Mouse (Mus musculus) heart, embryonic 11.5 days (tissue): ENCODE data around the gene Zc3h4. TPM values are rescaled to one million over a fixed set of nuclear protein-coding genes. Genes with fewer than 3 reads are reported as not detected.

Experiments
- ATAC-seq: fragments of 200-750 bp; cut with Nextera tagmentation; replicated peaks from 2 replicates; pipeline ENCODE4 v1.8.0; 2017; ENCODE audit warnings: moderate library complexity; ENCODE audit not compliant: insufficient number of reproducible peaks, low FRiP score, low TSS enrichment
- H3K27ac ChIP-seq: fragments of 300-500 bp; sonication (generic); 2 replicates; pipeline ENCODE4 v1.5.1; 2014; ENCODE audit warnings: mild to moderate bottlenecking, low read depth, low read length
- H3K27me3 ChIP-seq: fragments of 300-500 bp; sonication (generic); 2 replicates; pipeline ENCODE4 v1.6.1; 2014; ENCODE audit warnings: mild to moderate bottlenecking, low read length, mixed read lengths; ENCODE audit not compliant: control insufficient read depth, insufficient read depth
- H3K36me3 ChIP-seq: fragments of 300-500 bp; sonication (generic); 2 replicates; pipeline ENCODE4 v1.6.1; 2014; ENCODE audit warnings: mild to moderate bottlenecking, low read length, moderate library complexity, mixed read lengths; ENCODE audit not compliant: control insufficient read depth, insufficient read depth
- H3K4me1 ChIP-seq: fragments of 300-500 bp; sonication (generic); 2 replicates; pipeline ENCODE4 v1.6.1; 2014; ENCODE audit warnings: low read length; ENCODE audit not compliant: control insufficient read depth, insufficient read depth
- H3K4me2 ChIP-seq: fragments of 300-500 bp; sonication (generic); 2 replicates; pipeline ENCODE4 v1.6.1; 2014; ENCODE audit warnings: mild to moderate bottlenecking, moderate library complexity
- H3K4me3 ChIP-seq: fragments of 300-500 bp; sonication (generic); 2 replicates; pipeline ENCODE4 v1.5.1; 2014; ENCODE audit warnings: low read depth, low read length
- H3K9ac ChIP-seq: fragments of 300-500 bp; sonication (generic); 2 replicates; pipeline ENCODE4 v1.6.1; 2014; ENCODE audit warnings: mild to moderate bottlenecking, low read depth, low read length, moderate library complexity
- H3K9me3 ChIP-seq: fragments of 300-500 bp; sonication (generic); replicated peaks from 2 replicates; pipeline ENCODE4 v1.6.1; 2016; ENCODE audit warnings: low read length; ENCODE audit not compliant: control insufficient read depth
- WGBS: fragments of 180-500 bp; shearing (Covaris S2); extraction: QIAGEN DNeasy Blood & Tissue Kit; methylation state at CpG from one replicate; pipeline ENCODE4 v1.1.7; 2014; ENCODE audit not compliant: insufficient replicate concordance; 5-methylcytosine and 5-hydroxymethylcytosine counted together
- polyA plus RNA-seq: library from polyadenylated mRNA; unstranded; fragments of >200 nt; fragmentation: Nextera tagmentation; extraction: Ambion mirVana; gene quantifications from 2 replicates; pipeline ENCODE4 v1.2.1, GENCODE M21; 2014

The Zc3h4 gene
- polyA plus RNA-seq, 1 experiment from 2014 or later, result 12.8 TPM

DNA sequence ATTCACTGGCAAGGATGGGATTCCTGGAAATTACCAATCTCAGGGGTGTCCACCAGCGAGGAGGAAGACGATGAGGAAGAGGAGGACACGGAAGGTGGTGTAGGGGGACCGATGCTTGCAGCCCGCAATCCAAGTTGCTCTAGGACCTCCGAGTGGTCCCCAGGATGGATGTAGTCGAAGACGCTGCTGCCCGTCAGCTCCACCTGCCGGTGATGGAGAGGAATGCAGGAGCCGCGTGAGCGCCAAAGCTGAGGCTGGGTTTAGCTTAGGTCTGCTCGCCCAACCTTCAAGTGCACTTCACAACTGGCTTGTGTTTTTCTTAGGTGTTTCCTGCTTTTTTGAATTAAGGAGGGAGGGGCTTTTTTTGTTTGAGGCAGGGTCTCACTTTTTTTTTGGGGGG lies 62.5 kb downstream of the Zc3h4 start:
- no peak for ATAC-seq

DNA sequence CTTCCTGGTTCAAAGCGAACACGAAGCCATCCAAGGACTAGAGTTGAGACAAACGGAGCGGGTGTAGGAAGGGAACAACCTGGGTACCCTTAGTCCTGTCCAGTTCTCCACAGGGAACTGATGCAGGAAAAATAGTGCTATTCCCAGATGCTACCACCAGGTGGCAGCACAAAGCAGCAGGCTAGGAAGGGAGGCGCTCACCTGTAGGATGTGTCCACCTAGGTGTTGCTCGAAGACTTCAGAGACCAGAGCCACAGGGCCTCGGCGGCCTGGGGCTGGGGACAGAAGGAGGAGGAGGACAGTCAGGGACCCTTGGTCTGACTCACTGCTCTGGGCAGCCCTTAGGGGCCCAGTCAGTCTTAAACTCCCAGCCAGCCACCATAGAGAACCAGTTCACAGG lies 64.5 kb downstream of the Zc3h4 start:
- Histone ChIP-seq H3K27me3 (peaks cover 27% of the 10 kb centered on the region), H3K4me3 (no peak overlapping the region), H3K36me3 (no peaks in the 10 kb centered on the region), H3K9ac (no peak overlapping the region), H3K4me1 (no peaks in the 10 kb centered on the region), H3K27ac (no peak overlapping the region), H3K9me3 (no peaks in the 10 kb centered on the region), H3K4me2 (no peak overlapping the region)
- ATAC-seq, result no peak
- 8% methylated on average over 8 of the region's 8 CpGs for WGBS

More for the DNA sequence above, 62.5 kb downstream of the Zc3h4 start:
- 3% methylated on average over 14 of the region's 14 CpGs for WGBS
- no peaks in the 10 kb centered on the region for H3K9me3 ChIP-seq
- no peaks in the 10 kb centered on the region for H3K4me1 ChIP-seq
- H3K27ac ChIP-seq, result no peak overlapping the region
- no peak overlapping the region for H3K4me2 ChIP-seq
- no peaks in the 10 kb centered on the region for H3K36me3 ChIP-seq
- H3K4me3 ChIP-seq, result no peak overlapping the region
- no peak overlapping the region for H3K9ac ChIP-seq
- peaks cover 23% of the 10 kb centered on the region for H3K27me3 ChIP-seq

- WGBS, result 86% methylated on average over 5 of the region's 5 CpGs
- H3K4me3 ChIP-seq, result no peak overlapping the region
- ATAC-seq, result no peak
- no peaks in the 10 kb centered on the region for H3K9me3 ChIP-seq
- no peak overlapping the region for H3K9ac ChIP-seq
- H3K27me3 ChIP-seq, result peaks cover 24% of the 10 kb centered on the region
- H3K4me1 ChIP-seq, result no peaks in the 10 kb centered on the region
- H3K4me2 ChIP-seq, result no peak overlapping the region
- H3K36me3 ChIP-seq, result no peaks in the 10 kb centered on the region
- no peak overlapping the region for H3K27ac ChIP-seq
These were observed 64.9 kb downstream of the Zc3h4 start for GRCm38 (mm10) chr7:16465568-16465967.

DNA sequence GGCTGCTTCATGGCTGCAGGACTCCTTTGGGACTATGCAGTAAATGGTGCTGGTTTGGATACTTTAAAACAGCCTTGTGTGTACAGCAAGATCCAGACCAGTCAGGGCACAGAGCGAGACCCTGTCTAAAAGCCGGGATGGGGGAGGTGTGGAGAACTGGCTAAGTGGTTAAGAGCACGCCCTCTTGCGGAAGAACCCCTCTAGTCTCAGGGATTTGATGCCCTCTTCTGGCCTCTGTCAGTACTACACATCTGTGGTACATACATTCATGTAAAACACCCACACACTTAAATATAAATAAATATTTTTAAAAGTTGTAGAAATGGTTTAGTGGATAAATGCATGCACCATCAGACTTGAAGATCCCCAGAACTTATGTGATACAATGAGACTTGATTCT lies 65.9 kb downstream of the Zc3h4 start:
- H3K27me3 ChIP-seq, result peaks cover 23% of the 10 kb centered on the region
- ATAC-seq, result no peak
- H3K36me3 ChIP-seq, result no peaks in the 10 kb centered on the region
- WGBS, result 67% methylated on average over 4 of the region's 4 CpGs
- no peaks in the 10 kb centered on the region for H3K4me1 ChIP-seq
- H3K9me3 ChIP-seq, result no peaks in the 10 kb centered on the region
- no peak overlapping the region for H3K4me3 ChIP-seq
- H3K27ac ChIP-seq, result no peak overlapping the region
- H3K4me2 ChIP-seq, result no peak overlapping the region
- H3K9ac ChIP-seq, result no peak overlapping the region

DNA sequence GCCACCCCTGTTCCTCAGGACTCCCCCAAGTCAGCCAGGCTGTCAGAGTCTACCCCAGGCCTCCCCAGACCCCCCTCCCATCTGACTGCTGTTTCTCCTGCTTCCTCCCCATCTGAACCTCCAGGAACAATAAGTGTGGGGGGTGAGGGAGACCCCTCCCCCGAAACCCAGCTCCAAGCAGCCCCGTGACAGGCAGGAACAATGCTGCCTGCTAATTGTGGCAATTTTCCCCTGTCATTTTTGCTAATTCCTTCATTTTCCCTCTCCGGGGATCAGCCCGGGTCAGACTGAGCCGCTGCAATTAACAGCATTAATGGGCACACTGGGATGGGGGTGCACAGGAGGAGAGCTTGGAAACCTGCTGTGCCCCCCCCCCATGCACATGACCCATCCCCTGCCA lies 67.4 kb downstream of the Zc3h4 start:
- H3K4me1 ChIP-seq, result no peaks in the 10 kb centered on the region
- H3K36me3 ChIP-seq, result no peaks in the 10 kb centered on the region
- ATAC-seq, result no peak
- H3K27me3 ChIP-seq, result peaks cover 28% of the 10 kb centered on the region
- no peak overlapping the region for H3K4me3 ChIP-seq
- 23% methylated on average over 5 of the region's 5 CpGs for WGBS
- H3K9ac ChIP-seq, result no peak overlapping the region
- no peak overlapping the region for H3K4me2 ChIP-seq
- no peaks in the 10 kb centered on the region for H3K9me3 ChIP-seq
- no peak overlapping the region for H3K27ac ChIP-seq

- no peaks in the 10 kb centered on the region for H3K9me3 ChIP-seq
- H3K4me3 ChIP-seq, result no peak overlapping the region
- ATAC-seq, result no peak
- H3K36me3 ChIP-seq, result no peaks in the 10 kb centered on the region
- H3K4me1 ChIP-seq, result peaks cover 16% of the 10 kb centered on the region
- 39% methylated on average over 9 of the region's 9 CpGs for WGBS
- H3K27me3 ChIP-seq, result peaks cover 59% of the 10 kb centered on the region
- no peak overlapping the region for H3K4me2 ChIP-seq
- no peak overlapping the region for H3K27ac ChIP-seq
- H3K9ac ChIP-seq, result no peak overlapping the region
These were observed 70.8 kb downstream of the Zc3h4 start for GRCm38 (mm10) chr7:16471549-16471948.

GRCm38 (mm10) chr7:16472116-16472709 lies 71.5 kb downstream of the Zc3h4 start:
- Histone ChIP-seq H3K4me1 (peaks cover 18% of the 10 kb centered on the region), H3K27ac (no peak overlapping the region), H3K27me3 (peaks cover 65% of the 10 kb centered on the region), H3K4me2 (no peak overlapping the region), H3K9me3 (no peaks in the 10 kb centered on the region), H3K9ac (no peak overlapping the region), H3K4me3 (no peak overlapping the region), H3K36me3 (no peaks in the 10 kb centered on the region)
- ATAC-seq, result no peak
- 9% methylated on average over 17 of the region's 17 CpGs for WGBS

- Histone ChIP-seq H3K9ac (no peak overlapping the region), H3K9me3 (no peaks in the 10 kb centered on the region), H3K4me1 (peaks cover 18% of the 10 kb centered on the region), H3K4me3 (no peak overlapping the region), H3K27ac (no peak overlapping the region), H3K36me3 (no peaks in the 10 kb centered on the region), H3K4me2 (no peak overlapping the region), H3K27me3 (peaks cover 63% of the 10 kb centered on the region)
- 65% methylated on average over 8 of the region's 8 CpGs for WGBS
- no peak for ATAC-seq
These were observed 73.1 kb downstream of the Zc3h4 start for GRCm38 (mm10) chr7:16473847-16474246.

GRCm38 (mm10) chr7:16474445-16474844 lies 73.7 kb downstream of the Zc3h4 start:
- H3K9me3 ChIP-seq, result no peaks in the 10 kb centered on the region
- H3K4me3 ChIP-seq, result peak overlapping the region; percentile 25
- H3K4me2 ChIP-seq, result peak overlapping the region; percentile 52
- H3K9ac ChIP-seq, result 0 out of 2 replicates have a peak overlapping the region, but pooled peaks have one; percentile 22
- H3K4me1 ChIP-seq, result peaks cover 18% of the 10 kb centered on the region
- no peak overlapping the region for H3K27ac ChIP-seq
- peaks cover 62% of the 10 kb centered on the region for H3K27me3 ChIP-seq
- no peak for ATAC-seq
- 5% methylated on average over 33 of the region's 33 CpGs for WGBS
- H3K36me3 ChIP-seq, result no peaks in the 10 kb centered on the region
